Mouse (Mus musculus) forebrain, embryonic 15.5 days (tissue): ENCODE measurements around the gene Cped1. TPM values are rescaled to one million over a fixed set of nuclear protein-coding genes. Genes with fewer than 3 reads are reported as not detected.

Source experiments
- ATAC-seq: fragments of 200-750 bp; cut with Nextera tagmentation; replicated peaks from 2 replicates; pipeline ENCODE4 v1.8.0; 2017; ENCODE audit warnings: mild to moderate bottlenecking, moderate TSS enrichment, moderate library complexity
- H3K27ac ChIP-seq: fragments of 300-500 bp; sonication (generic); replicated peaks from 2 replicates; pipeline ENCODE4 v1.5.1; 2015; ENCODE audit warnings: mild to moderate bottlenecking, inconsistent platforms
- H3K27me3 ChIP-seq: fragments of 300-500 bp; sonication (generic); 2 replicates; pipeline ENCODE4 v1.6.1; 2015; ENCODE audit warnings: inconsistent platforms
- H3K36me3 ChIP-seq: fragments of 300-500 bp; sonication (generic); 2 replicates; pipeline ENCODE4 v1.6.1; 2015; ENCODE audit warnings: mild to moderate bottlenecking, inconsistent platforms
- H3K4me1 ChIP-seq: fragments of 300-500 bp; sonication (generic); 2 replicates; pipeline ENCODE4 v1.6.1; 2015; ENCODE audit warnings: inconsistent platforms
- H3K4me2 ChIP-seq: fragments of 300-500 bp; sonication (generic); replicated peaks from 2 replicates; pipeline ENCODE4 v1.6.1; 2015; ENCODE audit warnings: mild to moderate bottlenecking, inconsistent platforms
- H3K4me3 ChIP-seq: fragments of 300-500 bp; sonication (generic); 2 replicates; pipeline ENCODE4 v1.5.1; 2015; ENCODE audit warnings: mild to moderate bottlenecking, inconsistent platforms
- H3K9ac ChIP-seq: fragments of 300-500 bp; sonication (generic); replicated peaks from 2 replicates; pipeline ENCODE4 v1.6.1; 2015; ENCODE audit warnings: mild to moderate bottlenecking, inconsistent platforms
- H3K9me3 ChIP-seq: fragments of 300-500 bp; sonication (generic); 2 replicates; pipeline ENCODE4 v1.6.1; 2016; ENCODE audit warnings: inconsistent platforms
- WGBS: fragments of 180-500 bp; shearing (Covaris S2); methylation state at CpG from one replicate; pipeline ENCODE4 v1.1.7; 2015; ENCODE audit warnings: mixed read lengths; 5-methylcytosine and 5-hydroxymethylcytosine counted together
- polyA plus RNA-seq: library from polyadenylated mRNA; unstranded; fragments of >200 nt; fragmentation: Nextera tagmentation; extraction: Ambion mirVana; gene quantifications from 2 replicates; pipeline ENCODE4 v1.2.1, GENCODE M21; 2015

The Cped1 gene
- polyA plus RNA-seq, 1 experiment from 2014 or later, result 3.0 TPM

DNA sequence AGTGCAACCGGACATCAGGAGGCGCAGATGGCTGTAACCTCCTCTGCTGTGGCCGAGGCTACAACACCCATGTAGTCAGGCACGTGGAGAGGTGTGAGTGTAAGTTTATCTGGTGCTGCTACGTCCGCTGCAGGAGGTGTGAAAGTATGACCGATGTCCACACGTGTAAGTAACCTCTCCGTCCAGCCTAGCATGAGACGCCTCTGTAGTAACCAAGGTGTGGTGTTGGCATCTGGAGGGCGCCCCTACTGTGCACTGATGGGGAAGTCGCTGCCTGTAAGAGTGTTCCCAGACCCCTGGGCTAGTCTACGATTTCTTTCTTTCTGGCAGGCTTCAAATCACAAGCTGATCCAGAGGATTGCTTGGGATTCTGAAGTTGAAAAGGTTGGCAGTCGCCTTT, 312.3 kb downstream of the Cped1 start:
- H3K27me3 ChIP-seq, result peaks cover 4% of the 10 kb centered on the region; the same call in 1 of the 2 replicates
- H3K4me2 ChIP-seq, result no peak overlapping the region
- no peak overlapping the region for H3K27ac ChIP-seq
- H3K9ac ChIP-seq, result no peak overlapping the region
- H3K4me1 ChIP-seq, result no peaks in the 10 kb centered on the region
- ATAC-seq, result no peak
- WGBS, result 67% methylated on average over 14 of the region's 14 CpGs
- no peak overlapping the region for H3K4me3 ChIP-seq
- no peaks in the 10 kb centered on the region; the same call in 1 of the 2 replicates for H3K36me3 ChIP-seq
- H3K9me3 ChIP-seq, result no peaks in the 10 kb centered on the region

Other genes starting within 250 kb of the Cped1 start
- gene Tspan12, start 133.4 kb upstream of the Cped1 start, polyA plus RNA-seq, result 54.0 and 55.8 TPM in 2 replicates
- gene Ing3, start 36.3 kb upstream of the Cped1 start, polyA plus RNA-seq, result 70.8 and 71.5 TPM in 2 replicates